Comparison of ENCODE assay signal across 32 mouse cellular contexts in genomic region chr9:123984943-123985342, GRCm38 (mm10). TPM values are rescaled to one million over a fixed set of nuclear protein-coding genes. Genes with fewer than 3 reads are reported as not detected.
DNase-seq lines count a peak whose midpoint lies in the region; ATAC-seq lines count a peak whose summit lies in the region.
"Had no signal": no experiment of that assay in that cellular context is flagged by ENCODE, and none has a peak within 500 bp of the region (broad histone marks: within the 10 kb centered on the region; RNA-seq: fewer than 3 reads in every experiment).

No protein-coding gene starts in this region.

- DNase-seq in heart, adult 11 months: peak; percentile 72
- no peak for DNase-seq in heart, postnatal 4 days
- peak; percentile 90 for DNase-seq in MEL-GATA-1-ER (ENCODE audit: extremely low read depth, low read depth)
- peak; percentile 55 for DNase-seq in splenic B cell, adult 2 months (ENCODE audit: low read depth, low spot score)
- no peak for DNase-seq in kidney, postnatal 36 days
- DNase-seq in midbrain, embryonic 11.5 days (ENCODE audit: low spot score, missing footprints): no peak
- DNase-seq: adrenal gland, adult 8-10 months; cerebellum, adult 9-11 months; forebrain, postnatal 0 days; gastrocnemius, postnatal 14 days; heart, adult 2 months; kidney, adult 18-20 months; right cerebral cortex, postnatal 14 days; thymus, adult 18-20 months; thymus, postnatal 36 days had no signal

- H3K4me3 ChIP-seq in liver, embryonic 12.5 days: no peak overlapping the region
- H3K4me3 ChIP-seq in midbrain, embryonic 11.5 days (ENCODE audit: low read depth, low read length): no peak overlapping the region
- H3K4me3 ChIP-seq: forebrain, embryonic 10.5 days; heart, adult 2 months; heart, embryonic 13.5 days; liver, embryonic 15.5 days; midbrain, embryonic 13.5 days had no signal

- H3K4me1 ChIP-seq in liver, embryonic 12.5 days: peaks cover 61% of the 10 kb centered on the region
- no peaks in the 10 kb centered on the region for H3K4me1 ChIP-seq in midbrain, embryonic 11.5 days (ENCODE audit: control insufficient read depth, insufficient read depth, low read length)
- H3K4me1 ChIP-seq: forebrain, embryonic 10.5 days; heart, embryonic 13.5 days; midbrain, embryonic 13.5 days had no signal

- H3K27ac ChIP-seq in liver, embryonic 12.5 days: peak overlapping the region; percentile 33; the same call in 1 of the 2 replicates
- no peak overlapping the region for H3K27ac ChIP-seq in midbrain, embryonic 11.5 days (ENCODE audit: low read depth, low read length)
- H3K27ac ChIP-seq: forebrain, embryonic 10.5 days; heart, adult 2 months; heart, embryonic 13.5 days; hindbrain, embryonic 14.5 days; kidney, postnatal 0 days; midbrain, embryonic 13.5 days had no signal

- no peak for ATAC-seq in liver, embryonic 12.5 days
- no peak for ATAC-seq in midbrain, embryonic 11.5 days (ENCODE audit: low FRiP score)
- ATAC-seq: activated CD4-positive, CD25-positive, alpha-beta regulatory T cell, adult 4 months; CD4-positive, CD25-positive, alpha-beta regulatory T cell, adult 4 months; forebrain, postnatal 0 days; inflammation-experienced regulatory T-cells, adult 6 months; midbrain, embryonic 13.5 days had no signal

- no peaks in the 10 kb centered on the region for H3K27me3 ChIP-seq in liver, embryonic 12.5 days (replicated peaks)
- H3K27me3 ChIP-seq in splenic B cell, adult 2 months (ENCODE audit: control insufficient read depth, insufficient read depth, low read length, poor library complexity, severe bottlenecking): no peaks in the 10 kb centered on the region
- H3K27me3 ChIP-seq in midbrain, embryonic 11.5 days (ENCODE audit: control insufficient read depth, insufficient read depth, low read length): no peaks in the 10 kb centered on the region
- H3K27me3 ChIP-seq: heart, embryonic 13.5 days; liver, embryonic 15.5 days; midbrain, embryonic 13.5 days had no signal

- no peak overlapping the region for H3K9ac ChIP-seq in liver, embryonic 12.5 days
- H3K9ac ChIP-seq in midbrain, embryonic 11.5 days (ENCODE audit: low read length): no peak overlapping the region
- H3K9ac ChIP-seq: forebrain, postnatal 0 days; heart, embryonic 13.5 days; hindbrain, embryonic 14.5 days; liver, embryonic 15.5 days; midbrain, embryonic 13.5 days had no signal

- H3K36me3 ChIP-seq in liver, embryonic 12.5 days: no peaks in the 10 kb centered on the region
- H3K36me3 ChIP-seq in splenic B cell, adult 2 months (ENCODE audit: control insufficient read depth, insufficient read depth, low read length, poor library complexity, severe bottlenecking): no peaks in the 10 kb centered on the region
- H3K36me3 ChIP-seq in midbrain, embryonic 11.5 days (ENCODE audit: control insufficient read depth, insufficient read depth, low read length): no peaks in the 10 kb centered on the region
- H3K36me3 ChIP-seq: forebrain, embryonic 10.5 days; heart, embryonic 13.5 days; liver, embryonic 15.5 days; midbrain, embryonic 13.5 days had no signal

- H3K9me3 ChIP-seq in liver, embryonic 12.5 days (replicated peaks): no peaks in the 10 kb centered on the region
- no peaks in the 10 kb centered on the region for H3K9me3 ChIP-seq in midbrain, embryonic 11.5 days (ENCODE audit: control insufficient read depth, low read length)
- H3K9me3 ChIP-seq: forebrain, embryonic 10.5 days; heart, embryonic 13.5 days; liver, embryonic 15.5 days; midbrain, embryonic 13.5 days had no signal

- no peak overlapping the region for H3K4me2 ChIP-seq in liver, embryonic 12.5 days
- no peak overlapping the region for H3K4me2 ChIP-seq in midbrain, embryonic 11.5 days
- H3K4me2 ChIP-seq: heart, embryonic 13.5 days; hindbrain, embryonic 14.5 days; liver, embryonic 15.5 days; midbrain, embryonic 13.5 days had no signal

RNA-seq across cellular contexts. Expression of gene Ccr1l1, which starts 6.7 kb away (rescaled TPM):
- not detected for total RNA-seq in heart, postnatal 4 days (2021)
- polyA plus RNA-seq in liver, embryonic 12.5 days (2016; fragmentation: Nextera tagmentation; extraction: Ambion mirVana): not detected in 2 replicates
- not detected in 2 replicates for polyA plus RNA-seq in midbrain, embryonic 11.5 days (2014; fragmentation: Nextera tagmentation; extraction: Ambion mirVana)
- total RNA-seq: adrenal gland, adult 8-10 months; forebrain, postnatal 0 days; gastrocnemius, postnatal 14 days; heart, adult 2 months; heart, postnatal 25 days; layer of hippocampus, postnatal 25 days had no signal
- polyA plus RNA-seq: activated CD4-positive, CD25-positive, alpha-beta regulatory T cell, adult 4 months; CD4-positive, CD25-positive, alpha-beta regulatory T cell, adult 4 months; embryonic facial prominence, embryonic 11.5 days; forebrain, embryonic 10.5 days; forebrain, postnatal 0 days; heart, adult 2 months; heart, embryonic 13.5 days; hindbrain, embryonic 14.5 days; inflammation-experienced regulatory T-cells, adult 6 months; kidney, postnatal 0 days; limb, embryonic 11.5 days; liver, embryonic 15.5 days; lung, embryonic 16.5 days; midbrain, embryonic 13.5 days; neural tube, embryonic 11.5 days; stomach, embryonic 14.5 days had no signal

RNA-seq across cellular contexts. Expression of gene Ccr1, which starts 16.5 kb away (rescaled TPM):
- under 1 TPM; 0.77 to 0.79 TPM for total RNA-seq in heart, postnatal 4 days (2021)
- polyA plus RNA-seq in liver, embryonic 12.5 days (2016; fragmentation: Nextera tagmentation; extraction: Ambion mirVana): 1.4 and 1.6 TPM in 2 replicates
- 1.4 and 2.0 TPM in 2 replicates for polyA plus RNA-seq in midbrain, embryonic 11.5 days (2014; fragmentation: Nextera tagmentation; extraction: Ambion mirVana)

RNA-seq across cellular contexts. Expression of gene Ccr3, which starts 36.8 kb away (rescaled TPM):
- total RNA-seq in heart, postnatal 4 days (2021): not detected
- 0.05 TPM in 1 of 2 replicates, not detected in the other for polyA plus RNA-seq in liver, embryonic 12.5 days (2016; fragmentation: Nextera tagmentation; extraction: Ambion mirVana)
- not detected in 2 replicates for polyA plus RNA-seq in midbrain, embryonic 11.5 days (2014; fragmentation: Nextera tagmentation; extraction: Ambion mirVana)
- total RNA-seq: adrenal gland, adult 8-10 months; gastrocnemius, postnatal 14 days; heart, adult 2 months; heart, postnatal 25 days; layer of hippocampus, postnatal 25 days had no signal
- polyA plus RNA-seq: embryonic facial prominence, embryonic 11.5 days; forebrain, embryonic 10.5 days; forebrain, postnatal 0 days; hindbrain, embryonic 14.5 days; kidney, postnatal 0 days; limb, embryonic 11.5 days; midbrain, embryonic 13.5 days; neural tube, embryonic 11.5 days had no signal

Comparison
In these comparisons a context has a peak if more than half of its experiments do, and no peak if none do; other contexts are left out.
1. DNase-seq: peak in heart, adult 11 months (single experiment), MEL-GATA-1-ER (single experiment) and splenic B cell, adult 2 months (single experiment); none in heart, postnatal 4 days (single experiment), kidney, postnatal 36 days (0 of 2) and midbrain, embryonic 11.5 days (single experiment).